Mouse (Mus musculus) bone marrow macrophage, adult 2 months (primary cell): ENCODE measurements at regions not wholly inside any gene's neighbourhood (a gene's known extent, or its start where the extent isn't known, plus 50 kb on each side); places are given as distances from the start of the nearest gene placed in this dataset.

ENCODE experiments used
- CTCF ChIP-seq: IDR thresholded peaks from 2 replicates; pipeline ENCODE4 v1.5.1; 2012; ENCODE audit warnings: low read depth, mild to moderate bottlenecking, low read length, moderate library complexity
- POLR2A ChIP-seq: IDR thresholded peaks from 2 replicates; pipeline ENCODE4 v1.6.1; 2012; ENCODE audit warnings: mild to moderate bottlenecking, low read depth, low read length, borderline replicate concordance

- no peak for TF ChIP-seq POLR2A
- no peak for TF ChIP-seq CTCF
Measured at GRCm38 (mm10) chr2:133279275-133279674, 272.7 kb upstream of the Bmp2 start.
